Mouse (Mus musculus) lung, postnatal 0 days (tissue): ENCODE measurements around the gene 4930451I11Rik. TPM values are rescaled to one million over a fixed set of nuclear protein-coding genes. Genes with fewer than 3 reads are reported as not detected.

Experiments used
- ATAC-seq: fragments of 200-750 bp; cut with Nextera tagmentation; 2 replicates; pipeline ENCODE4 v1.8.0; 2017; ENCODE audit warnings: moderate library complexity
- DNase-seq: peaks from one replicate; pipeline ENCODE4 v3.0.0-alpha.2; 2016; ENCODE audit warnings: low spot score
- H3K27ac ChIP-seq: fragments of 300-500 bp; sonication (generic); 2 replicates; pipeline ENCODE4 v1.5.1; 2014; ENCODE audit warnings: antibody characterized with exemption, mild to moderate bottlenecking, low read length, mixed read lengths
- H3K27me3 ChIP-seq: fragments of 300-500 bp; sonication (generic); replicated peaks from 2 replicates; pipeline ENCODE4 v1.6.1; 2014; ENCODE audit warnings: low read length, mixed read lengths; ENCODE audit not compliant: insufficient read depth
- H3K36me3 ChIP-seq: fragments of 300-500 bp; sonication (generic); 2 replicates; pipeline ENCODE4 v1.6.1; 2014; ENCODE audit warnings: low read length, mixed read lengths; ENCODE audit not compliant: insufficient read depth
- H3K4me1 ChIP-seq: fragments of 300-500 bp; sonication (generic); 2 replicates; pipeline ENCODE4 v1.6.1; 2014; ENCODE audit warnings: antibody characterized with exemption, low read depth, low read length, mixed read lengths; ENCODE audit not compliant: insufficient read depth
- H3K4me2 ChIP-seq: fragments of 300-500 bp; sonication (generic); replicated peaks from 2 replicates; pipeline ENCODE4 v1.6.1; 2014; ENCODE audit warnings: low read depth, mild to moderate bottlenecking, low read length, moderate library complexity, mixed read lengths
- H3K4me3 ChIP-seq: fragments of 300-500 bp; sonication (generic); 2 replicates; pipeline ENCODE4 v1.5.1; 2014; ENCODE audit warnings: low read depth, low read length
- H3K9ac ChIP-seq: fragments of 300-500 bp; sonication (generic); replicated peaks from 2 replicates; pipeline ENCODE4 v1.6.1; 2014; ENCODE audit warnings: low read depth, mild to moderate bottlenecking
- H3K9me3 ChIP-seq: fragments of 300-500 bp; sonication (generic); 2 replicates; pipeline ENCODE4 v1.6.1; 2016; ENCODE audit warnings: low read length, mixed read lengths
- CTCF ChIP-seq: IDR thresholded peaks from 2 replicates; pipeline ENCODE4 v1.5.1; 2016; ENCODE audit warnings: antibody characterized with exemption, mild to moderate bottlenecking
- EP300 ChIP-seq: IDR thresholded peaks from 2 replicates; pipeline ENCODE4 v1.6.1; 2016; ENCODE audit warnings: antibody characterized with exemption, mild to moderate bottlenecking, control low read depth
- WGBS: fragments of 180-500 bp; shearing (Covaris S2); extraction: QIAGEN DNeasy Blood & Tissue Kit; methylation state at CpG from one replicate; pipeline ENCODE4 v1.1.7; 2014; 5-methylcytosine and 5-hydroxymethylcytosine counted together
- polyA plus RNA-seq: library from polyadenylated mRNA; unstranded; fragments of >200 nt; fragmentation: Nextera tagmentation; extraction: Ambion mirVana; gene quantifications from 2 replicates; pipeline ENCODE4 v1.2.1, GENCODE M21; 2015

4930451I11Rik gene
- polyA plus RNA-seq, 1 experiment from 2014 or later, result not detected

DNA sequence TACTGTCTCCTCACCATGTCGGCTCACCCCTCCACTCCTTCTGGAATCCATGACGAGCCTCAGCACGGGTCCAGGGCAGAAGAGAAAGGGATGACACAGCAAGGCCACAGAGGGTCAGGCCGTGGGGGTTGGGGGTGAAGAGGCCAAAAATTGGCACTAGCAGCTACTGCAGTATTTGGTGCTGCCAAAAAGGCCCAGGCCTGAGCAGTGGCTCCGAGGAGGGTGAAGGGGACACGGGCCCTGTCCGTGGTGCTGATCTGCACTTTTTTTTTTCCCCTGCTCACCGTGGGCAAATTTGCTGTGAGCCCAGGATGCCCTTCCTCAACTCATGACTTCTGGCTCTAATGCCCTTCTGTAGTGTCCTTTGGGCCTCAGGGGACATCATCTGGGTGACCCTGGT lies 6.0 kb downstream of the 4930451I11Rik start:
- peaks cover 6% of the 10 kb centered on the region; the same call in 1 of the 2 replicates for H3K27me3 ChIP-seq
- WGBS, result 19% methylated on average over 8 of the region's 8 CpGs
- H3K4me3 ChIP-seq, result no peak overlapping the region
- no peaks in the 10 kb centered on the region for H3K9me3 ChIP-seq
- ATAC-seq (no peak), DNase-seq (peak; percentile 54)
- H3K4me1 ChIP-seq, result no peaks in the 10 kb centered on the region
- TF ChIP-seq CTCF (no peak), EP300 (no peak)
- H3K9ac ChIP-seq, result no peak overlapping the region
- no peak overlapping the region for H3K4me2 ChIP-seq
- no peaks in the 10 kb centered on the region for H3K36me3 ChIP-seq
- no peak overlapping the region for H3K27ac ChIP-seq

DNA sequence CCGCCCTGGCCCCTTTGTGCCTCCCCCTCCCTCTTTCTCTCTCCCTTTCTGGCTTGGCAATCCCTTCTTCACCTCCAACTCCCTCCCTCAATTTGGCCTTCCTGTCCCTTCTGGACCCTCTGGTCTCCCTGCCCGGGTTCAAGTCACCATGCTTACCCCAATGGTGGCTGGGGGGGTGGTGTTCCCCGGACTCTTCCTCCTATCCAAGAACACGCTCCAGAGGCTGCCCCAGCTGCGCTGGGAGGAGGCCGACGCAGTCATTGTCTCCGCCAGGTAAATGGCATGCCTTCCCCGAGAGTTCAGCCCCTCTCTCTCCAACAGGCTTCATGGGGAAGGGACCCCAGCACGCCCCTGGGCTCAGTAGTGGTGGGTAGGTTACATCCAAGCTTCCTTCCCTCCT lies 7.5 kb downstream of the 4930451I11Rik start:
- Histone ChIP-seq H3K36me3 (no peaks in the 10 kb centered on the region), H3K27ac (no peak overlapping the region), H3K9me3 (no peaks in the 10 kb centered on the region), H3K27me3 (peaks cover 6% of the 10 kb centered on the region; the same call in 1 of the 2 replicates), H3K4me3 (no peak overlapping the region), H3K9ac (no peak overlapping the region), H3K4me1 (no peaks in the 10 kb centered on the region), H3K4me2 (no peak overlapping the region)
- ATAC-seq, result no peak
- no peak for DNase-seq
- 19% methylated on average over 9 of the region's 10 CpGs for WGBS
- TF ChIP-seq CTCF (no peak), EP300 (no peak)

DNA sequence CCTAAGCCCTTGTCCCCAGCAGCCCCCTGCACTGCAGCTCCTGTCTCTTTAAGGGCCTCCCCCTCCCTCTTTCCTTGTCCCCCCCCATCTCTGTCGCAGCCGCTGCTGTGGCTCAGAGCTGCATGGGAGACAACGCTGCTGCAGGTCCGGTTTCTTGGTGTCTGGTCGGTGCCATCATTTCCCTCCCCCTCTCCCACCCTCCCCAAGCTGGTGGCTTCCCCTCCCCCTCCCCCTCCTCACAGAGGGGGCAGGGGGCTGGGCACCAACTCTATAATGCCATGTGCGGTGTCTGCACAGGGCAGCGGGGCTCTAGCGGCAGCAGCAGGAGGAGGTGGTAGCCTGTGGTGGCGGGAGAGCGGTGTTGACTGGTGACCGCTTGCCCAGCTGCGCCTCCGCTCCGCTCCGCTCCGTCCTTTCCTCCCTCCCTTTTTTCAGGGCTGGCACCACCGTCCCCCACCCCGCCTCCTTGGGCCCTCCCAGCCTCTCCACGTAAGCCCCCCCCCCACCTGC lies 8.2 kb downstream of the 4930451I11Rik start:
- Histone ChIP-seq H3K4me1 (no peaks in the 10 kb centered on the region), H3K27ac (no peak overlapping the region), H3K4me2 (peak overlapping the region; percentile 47), H3K9me3 (no peaks in the 10 kb centered on the region), H3K9ac (no peak overlapping the region), H3K4me3 (no peak overlapping the region), H3K36me3 (no peaks in the 10 kb centered on the region), H3K27me3 (peaks cover 6% of the 10 kb centered on the region; the same call in 1 of the 2 replicates)
- DNase-seq (no peak), ATAC-seq (no peak)
- 0% methylated on average over 7 of the region's 19 CpGs for WGBS
- TF ChIP-seq EP300, result no peak
- no peak for TF ChIP-seq CTCF

DNA sequence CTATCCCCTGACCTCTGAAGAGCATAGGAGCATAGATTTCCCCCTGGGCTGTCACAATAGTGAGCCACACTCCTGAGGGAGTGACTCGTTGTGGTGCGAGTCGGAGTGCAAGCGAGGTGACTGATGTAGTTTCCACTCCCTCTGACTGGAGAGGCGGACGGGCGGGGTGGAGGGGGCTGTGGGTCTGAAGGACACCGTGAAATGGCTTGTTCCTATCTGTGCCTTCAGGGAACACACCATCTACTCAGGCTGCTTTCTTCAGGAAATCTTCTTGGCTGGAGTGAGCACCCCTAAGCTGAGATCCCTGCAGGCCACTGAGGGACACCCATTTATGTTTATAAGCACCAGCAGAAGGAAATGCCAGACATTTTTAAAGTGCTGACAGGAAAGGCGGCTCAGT lies 8.7 kb downstream of the 4930451I11Rik start:
- peaks cover 6% of the 10 kb centered on the region; the same call in 1 of the 2 replicates for H3K27me3 ChIP-seq
- no peak overlapping the region for H3K4me3 ChIP-seq
- no peak for TF ChIP-seq CTCF
- TF ChIP-seq EP300, result no peak
- DNase-seq (no peak), ATAC-seq (peak; percentile 23; the same call in 1 of the 2 replicates)
- no peak overlapping the region for H3K9ac ChIP-seq
- H3K4me2 ChIP-seq, result peak overlapping the region; percentile 47
- H3K27ac ChIP-seq, result no peak overlapping the region
- no peaks in the 10 kb centered on the region for H3K4me1 ChIP-seq
- no peaks in the 10 kb centered on the region for H3K9me3 ChIP-seq
- H3K36me3 ChIP-seq, result no peaks in the 10 kb centered on the region
- WGBS, result 14% methylated on average over 9 of the region's 9 CpGs

DNA sequence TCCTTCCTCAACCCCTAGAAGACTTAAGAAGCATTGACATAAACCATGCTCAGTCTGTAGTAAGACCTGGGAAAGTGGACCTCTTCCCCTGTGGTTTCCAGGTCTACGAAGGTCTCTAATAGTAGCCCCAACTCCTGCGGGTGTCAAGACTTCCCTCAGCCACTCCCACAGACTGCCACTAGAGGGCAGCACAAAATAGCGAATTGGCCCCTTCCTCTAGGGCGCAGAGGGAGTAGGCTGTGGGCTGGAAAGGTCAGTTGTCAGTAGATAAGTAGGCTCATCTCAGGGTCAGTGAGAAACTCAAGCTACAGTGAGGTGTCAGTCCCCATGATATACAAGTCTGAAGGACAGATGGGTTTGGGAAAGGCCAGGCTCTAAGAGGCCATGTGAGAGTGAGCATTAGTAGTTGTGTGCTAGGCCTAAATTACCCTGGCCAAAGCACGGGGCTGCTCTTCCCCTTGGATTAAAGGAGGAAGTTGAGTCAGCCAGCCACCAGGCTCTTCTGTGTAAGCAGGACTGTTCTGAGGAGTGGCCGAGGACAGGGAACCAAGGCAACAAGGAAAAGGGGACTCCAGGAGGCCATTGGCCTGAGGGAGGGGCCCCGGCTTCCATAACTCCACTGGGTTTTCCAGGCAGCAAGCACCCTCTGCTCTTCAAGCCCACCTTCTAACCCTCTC lies 9.5 kb downstream of the 4930451I11Rik start:
- H3K9me3 ChIP-seq, result no peaks in the 10 kb centered on the region
- H3K27ac ChIP-seq, result no peak overlapping the region
- peaks cover 6% of the 10 kb centered on the region; the same call in 1 of the 2 replicates for H3K27me3 ChIP-seq
- H3K4me2 ChIP-seq, result no peak overlapping the region
- no peak overlapping the region for H3K9ac ChIP-seq
- peak; percentile 68 for ATAC-seq
- DNase-seq, result peak; percentile 69
- H3K36me3 ChIP-seq, result no peaks in the 10 kb centered on the region
- TF ChIP-seq CTCF (peak; percentile 95), EP300 (no peak)
- H3K4me1 ChIP-seq, result no peaks in the 10 kb centered on the region
- WGBS, result 23% methylated on average over 7 of the region's 7 CpGs
- no peak overlapping the region for H3K4me3 ChIP-seq

DNA sequence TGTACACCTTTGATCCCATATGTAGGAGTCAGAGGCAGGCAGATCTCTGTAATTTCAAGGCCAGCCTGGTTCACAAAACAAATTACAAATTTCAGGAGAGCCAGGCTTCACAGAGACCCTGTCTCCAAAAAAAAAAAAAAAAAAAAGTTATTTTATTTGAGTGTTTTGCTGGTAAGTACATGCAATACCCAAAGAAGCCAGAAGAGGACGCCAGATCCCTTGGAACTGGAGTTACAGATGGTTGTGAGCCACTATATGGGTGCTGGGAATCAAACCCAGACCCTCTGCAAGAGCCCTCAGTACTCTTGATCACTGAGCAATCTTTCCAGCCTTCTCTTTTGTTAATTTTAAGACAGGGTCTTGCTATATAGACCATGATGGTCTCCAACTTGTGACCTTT lies 12.6 kb downstream of the 4930451I11Rik start:
- DNase-seq (no peak), ATAC-seq (no peak)
- Histone ChIP-seq H3K4me1 (no peaks in the 10 kb centered on the region), H3K27me3 (no peaks in the 10 kb centered on the region; the same call in 1 of the 2 replicates), H3K9me3 (no peaks in the 10 kb centered on the region), H3K4me3 (no peak overlapping the region), H3K27ac (no peak overlapping the region), H3K9ac (no peak overlapping the region), H3K4me2 (no peak overlapping the region), H3K36me3 (no peaks in the 10 kb centered on the region)
- TF ChIP-seq EP300 (no peak), CTCF (peak; percentile 18)
- WGBS, result 19% methylated on average over 1 of the region's 1 CpGs
